Mouse (Mus musculus) hematopoietic stem cell, adult 5-6 weeks (primary cell): ENCODE results near the gene Pawr. TPM values are rescaled to one million over a fixed set of nuclear protein-coding genes. Genes with fewer than 3 reads are reported as not detected.

Source experiments
- ATAC-seq, 2 experiments: fragments of 125-278 bp in 1 of 2; replicated peaks in 1 of 2; 2 replicates each; pipeline ENCODE4 v1.8.0; 2016 to 2017; ENCODE audit warnings: inconsistent platforms in 2 of 2, mild to moderate bottlenecking in 2 of 2, moderate number of reproducible peaks in 2 of 2, low read depth in 1 of 2, moderate TSS enrichment in 1 of 2; ENCODE audit not compliant: low FRiP score in 2 of 2, poor library complexity in 2 of 2, severe bottlenecking in 2 of 2, insufficient read depth in 1 of 2, low TSS enrichment in 1 of 2
- total RNA-seq: library from RNA; stranded (forward); fragments of 172-1452, 232-1000 nt; gene quantifications from 2 replicates; pipeline ENCODE4 v1.2.3, GENCODE M21; 2017

The Pawr gene
- total RNA-seq, result 1.7 and 1.8 TPM in 2 replicates

GRCm38 (mm10) chr10:108331784-108332561, at the start of gene Pawr:
TSS of gene Pawr (plus strand) at chr10:108332121.
- ATAC-seq, result peak; percentile 23 to 33; a peak in 3 of 4 replicates

GRCm38 (mm10) chr10:108282351-108282750, 49.6 kb upstream of the Pawr start:
- ATAC-seq, result no peak

- ATAC-seq, result no peak
Measured at GRCm38 (mm10) chr10:108283418-108283817, 48.5 kb upstream of the Pawr start.

- ATAC-seq, result no peak
Measured at GRCm38 (mm10) chr10:108283837-108284236, 48.1 kb upstream of the Pawr start.

- no peak for ATAC-seq
Measured at GRCm38 (mm10) chr10:108284445-108284844, 47.5 kb upstream of the Pawr start.

GRCm38 (mm10) chr10:108284977-108285376, 46.9 kb upstream of the Pawr start:
- no peak for ATAC-seq

GRCm38 (mm10) chr10:108286658-108287437, 45.1 kb upstream of the Pawr start:
- no peak for ATAC-seq

- no peak for ATAC-seq
Measured at GRCm38 (mm10) chr10:108287438-108287801, 44.5 kb upstream of the Pawr start.

GRCm38 (mm10) chr10:108290046-108290445, 41.9 kb upstream of the Pawr start:
- no peak for ATAC-seq

- ATAC-seq, result no peak
Measured at GRCm38 (mm10) chr10:108291688-108292471, 40.0 kb upstream of the Pawr start.

GRCm38 (mm10) chr10:108292651-108293050, 39.3 kb upstream of the Pawr start:
- no peak for ATAC-seq

GRCm38 (mm10) chr10:108293620-108294195, 38.2 kb upstream of the Pawr start:
- no peak for ATAC-seq

GRCm38 (mm10) chr10:108294766-108295165, 37.2 kb upstream of the Pawr start:
- no peak for ATAC-seq

GRCm38 (mm10) chr10:108296446-108296845, 35.5 kb upstream of the Pawr start:
- no peak for ATAC-seq

GRCm38 (mm10) chr10:108298261-108298660, 33.7 kb upstream of the Pawr start:
- ATAC-seq, result no peak

GRCm38 (mm10) chr10:108298841-108299545, 32.9 kb upstream of the Pawr start:
- ATAC-seq, result no peak

GRCm38 (mm10) chr10:108299828-108300227, 32.1 kb upstream of the Pawr start:
- no peak for ATAC-seq
